In genomic region chr5:66748448-66749115, GRCm38 (mm10) we compare ENCODE assay signal across 9 mouse cellular contexts. TPM values are rescaled to one million over a fixed set of nuclear protein-coding genes. Genes with fewer than 3 reads are reported as not detected.
DNase-seq lines count a peak whose midpoint lies in the region; ATAC-seq and TF ChIP-seq lines count a peak whose summit lies in the region.
"Had no signal": no experiment of that assay in that cellular context is flagged by ENCODE, and none has a peak within 500 bp of the region (broad histone marks: within the 10 kb centered on the region; RNA-seq: fewer than 3 reads in every experiment).

No protein-coding gene starts in this region.

- TF ChIP-seq POLR2A in cerebellum, adult 2 months (IDR thresholded peaks at IDR 0.05; ENCODE audit: borderline replicate concordance, insufficient read depth, low read length): no peak

- H3K9ac ChIP-seq in lung, embryonic 16.5 days (ENCODE audit: low read length): no peak overlapping the region
- no peak overlapping the region for H3K9ac ChIP-seq in heart, embryonic 15.5 days

- WGBS in lung, embryonic 16.5 days: 36% methylated on average over 5 of the region's 5 CpGs
- 52% methylated on average over 5 of the region's 5 CpGs for WGBS in heart, embryonic 15.5 days
- WGBS in cerebellum, adult 2 months: 50% methylated on average over 5 of the region's 5 CpGs

- peak overlapping the region; percentile 86 for H3K27ac ChIP-seq in lung, embryonic 16.5 days (ENCODE audit: low read length)
- H3K27ac ChIP-seq in heart, embryonic 15.5 days: peak overlapping the region; percentile 74
- no peak overlapping the region for H3K27ac ChIP-seq in cerebellum, adult 2 months (ENCODE audit: insufficient read depth, low read length)

- no peak for ATAC-seq in lung, embryonic 16.5 days (ENCODE audit: low read depth)
- ATAC-seq in heart, embryonic 15.5 days (replicated peaks; ENCODE audit: insufficient number of reproducible peaks, insufficient read depth, low FRiP score, low read depth): no peak

- H3K36me3 ChIP-seq in lung, embryonic 16.5 days (ENCODE audit: control insufficient read depth, insufficient read depth, low read length): no peaks in the 10 kb centered on the region
- H3K36me3 ChIP-seq in heart, embryonic 15.5 days: no peaks in the 10 kb centered on the region

- peaks cover 22% of the 10 kb centered on the region for H3K4me1 ChIP-seq in lung, embryonic 16.5 days (replicated peaks; ENCODE audit: control insufficient read depth, insufficient read depth, low read length)
- peaks cover 31% of the 10 kb centered on the region for H3K4me1 ChIP-seq in heart, embryonic 15.5 days (replicated peaks)
- peaks cover 18% of the 10 kb centered on the region for H3K4me1 ChIP-seq in cerebellum, adult 2 months (ENCODE audit: control insufficient read depth, insufficient read depth, low read length)

- no peaks in the 10 kb centered on the region for H3K9me3 ChIP-seq in lung, embryonic 16.5 days (ENCODE audit: control insufficient read depth, low read length)
- H3K9me3 ChIP-seq in heart, embryonic 15.5 days (replicated peaks): no peaks in the 10 kb centered on the region

- no peak for TF ChIP-seq CTCF in cerebellum, adult 2 months (IDR thresholded peaks at IDR 0.05; ENCODE audit: borderline replicate concordance, insufficient read depth, low read depth, low read length)

- peak overlapping the region; percentile 31 for H3K4me2 ChIP-seq in lung, embryonic 16.5 days (ENCODE audit: low read depth, low read length)
- H3K4me2 ChIP-seq in heart, embryonic 15.5 days: peak overlapping the region; percentile 8; the same call in 1 of the 2 replicates

- H3K4me3 ChIP-seq in lung, embryonic 16.5 days (ENCODE audit: low read length): no peak overlapping the region; the same call in 1 of the 2 replicates
- no peak overlapping the region for H3K4me3 ChIP-seq in heart, embryonic 15.5 days
- no peak overlapping the region for H3K4me3 ChIP-seq in cerebellum, adult 2 months (replicated peaks; ENCODE audit: insufficient read depth, low read depth, low read length)

- no peak for DNase-seq in lung, postnatal 14 days
- peak; percentile 38 to 71 for DNase-seq in kidney, postnatal 25 days
- DNase-seq in skeletal muscle tissue, adult 2 months (ENCODE audit: low read depth, low spot score): peak; percentile 40
- no peak for DNase-seq in frontal cortex, postnatal 25 days (ENCODE audit: low spot score in 2 of 2)
- DNase-seq in urinary bladder, postnatal 36 days (ENCODE audit: low spot score in 2 of 2): no peak
- no peak for DNase-seq in cerebellum, adult 2 months
- DNase-seq: gastrocnemius, postnatal 10 days had no signal

- peaks cover 4% of the 10 kb centered on the region; the same call in 1 of the 2 replicates for H3K27me3 ChIP-seq in lung, embryonic 16.5 days (ENCODE audit: control insufficient read depth, insufficient read depth, low read depth, low read length)
- peaks cover 47% of the 10 kb centered on the region for H3K27me3 ChIP-seq in heart, embryonic 15.5 days
- H3K27me3 ChIP-seq in cerebellum, adult 2 months (ENCODE audit: control insufficient read depth, insufficient read depth, low read length): no peaks in the 10 kb centered on the region

RNA-seq across cellular contexts. Expression of gene Limch1, which starts 3.0 kb away (rescaled TPM):
- 97.4 and 109 TPM in 2 replicates for polyA plus RNA-seq in lung, embryonic 16.5 days (2015; fragmentation: Nextera tagmentation; extraction: Ambion mirVana)
- 26.4 and 30.2 TPM in 2 replicates for polyA plus RNA-seq in heart, embryonic 15.5 days (2015; fragmentation: Nextera tagmentation; extraction: Ambion mirVana)
- polyA plus RNA-seq in cerebellum, adult 2 months (2012; rRNA removed): 66.2 and 68.1 TPM in 2 replicates

Comparison
In these comparisons a context has a peak if more than half of its experiments do, and no peak if none do; other contexts are left out.
1. DNase-seq: peak in kidney, postnatal 25 days (2 of 2) and skeletal muscle tissue, adult 2 months (single experiment); none in lung, postnatal 14 days (single experiment), frontal cortex, postnatal 25 days (0 of 2), urinary bladder, postnatal 36 days (0 of 2) and cerebellum, adult 2 months (0 of 2).